Mouse (Mus musculus) small intestine, adult 2 months (tissue): ENCODE data around the gene Sdccag8.

Experiments used
- CTCF ChIP-seq: fragments of 200-500 bp; IDR thresholded peaks from 2 replicates; pipeline ENCODE4 v1.5.1; 2012; ENCODE audit warnings: low read depth, mild to moderate bottlenecking, control low read depth, inconsistent platforms, low read length, moderate library complexity, mixed read lengths; ENCODE audit not compliant: insufficient replicate concordance, insufficient read length; ENCODE audit errors: extremely low read depth
- POLR2A ChIP-seq: fragments of 200-500 bp; IDR thresholded peaks from 2 replicates; pipeline ENCODE4 v1.6.1; 2012; ENCODE audit warnings: low read depth, mild to moderate bottlenecking, control low read depth, inconsistent platforms, low read length, moderate library complexity

- TF ChIP-seq CTCF (no peak), POLR2A (no peak)
Measured at GRCm38 (mm10) chr1:176946796-176947181, 132.3 kb downstream of the Sdccag8 start.
